Mouse (Mus musculus) activated CD4-positive, CD25-positive, alpha-beta regulatory T cell, adult 4 months (primary cell): ENCODE measurements around the gene Hsd17b6. TPM values are rescaled to one million over a fixed set of nuclear protein-coding genes. Genes with fewer than 3 reads are reported as not detected.

Experiments used
- ATAC-seq: one replicate; pipeline ENCODE4 v1.8.0; 2017
- polyA plus RNA-seq, 2 experiments: library from polyadenylated mRNA; unstranded; fragments of 100-300 nt; shearing (Covaris generic); gene quantifications; one replicate each; pipeline ENCODE4 v1.2.1; 2017

The Hsd17b6 gene
- polyA plus RNA-seq, 2 experiments from 2014 or later: not detected

- ATAC-seq: no peak
Observed at GRCm38 (mm10) chr10:128005479-128005878, 1.9 kb downstream of the Hsd17b6 start.

GRCm38 (mm10) chr10:128004918-128005317, 2.5 kb downstream of the Hsd17b6 start:
- no peak for ATAC-seq

GRCm38 (mm10) chr10:128003281-128003801, 4.1 kb downstream of the Hsd17b6 start:
- no peak for ATAC-seq

GRCm38 (mm10) chr10:127998260-127998659, 9.2 kb downstream of the Hsd17b6 start:
- no peak for ATAC-seq

GRCm38 (mm10) chr10:127996690-127997089, 10.7 kb downstream of the Hsd17b6 start:
- no peak for ATAC-seq

GRCm38 (mm10) chr10:127985601-127986000, 21.8 kb downstream of the Hsd17b6 start:
- no peak for ATAC-seq

- no peak for ATAC-seq
Observed at GRCm38 (mm10) chr10:127984650-127985049, 22.8 kb downstream of the Hsd17b6 start.

- ATAC-seq: no peak
Observed at GRCm38 (mm10) chr10:127975503-127975902, 31.9 kb downstream of the Hsd17b6 start.

GRCm38 (mm10) chr10:127974062-127974461, 33.3 kb downstream of the Hsd17b6 start:
- no peak for ATAC-seq

- ATAC-seq: no peak
Observed at GRCm38 (mm10) chr10:127971135-127971534, 36.3 kb downstream of the Hsd17b6 start.

- no peak for ATAC-seq
Observed at GRCm38 (mm10) chr10:127970359-127970831, 37.0 kb downstream of the Hsd17b6 start.

- ATAC-seq: no peak
Observed at GRCm38 (mm10) chr10:127969820-127970219, 37.6 kb downstream of the Hsd17b6 start.

- ATAC-seq: no peak
Observed at GRCm38 (mm10) chr10:127966506-127966905, 40.9 kb downstream of the Hsd17b6 start.

- no peak for ATAC-seq
Observed at GRCm38 (mm10) chr10:127964004-127964403, 43.4 kb downstream of the Hsd17b6 start.

GRCm38 (mm10) chr10:127962451-127962850, 45.0 kb downstream of the Hsd17b6 start:
- ATAC-seq: no peak

- no peak for ATAC-seq
Observed at GRCm38 (mm10) chr10:127959161-127959679, 48.2 kb downstream of the Hsd17b6 start.

- ATAC-seq: no peak
Observed at GRCm38 (mm10) chr10:127956168-127956816, 51.1 kb downstream of the Hsd17b6 start.

GRCm38 (mm10) chr10:127955034-127955433, 52.4 kb downstream of the Hsd17b6 start:
- no peak for ATAC-seq

GRCm38 (mm10) chr10:127951821-127952220, 55.6 kb downstream of the Hsd17b6 start:
- no peak for ATAC-seq

GRCm38 (mm10) chr10:127951390-127951789, 56.0 kb downstream of the Hsd17b6 start:
- ATAC-seq: no peak

GRCm38 (mm10) chr10:127949596-127950130, 57.7 kb downstream of the Hsd17b6 start:
- no peak for ATAC-seq

GRCm38 (mm10) chr10:127945432-127946064, 61.9 kb downstream of the Hsd17b6 start:
- ATAC-seq: peak; percentile 43
